Mouse (Mus musculus) stomach, postnatal 0 days (tissue): Measurements from ENCODE around the gene Rabep2.

Experiments
- CTCF ChIP-seq: IDR thresholded peaks from 2 replicates; pipeline ENCODE4 v1.5.1; 2016; ENCODE audit warnings: antibody characterized with exemption, low read depth, mild to moderate bottlenecking, moderate library complexity
- EP300 ChIP-seq: optimal IDR thresholded peaks from 2 replicates; pipeline ENCODE3; 2016; ENCODE audit warnings: antibody characterized with exemption

GRCm38 (mm10) chr7:126463547-126463946, 35.0 kb downstream of the Rabep2 start:
- TF ChIP-seq CTCF (no peak), EP300 (no peak)
